Mouse (Mus musculus) MEL (cell line): ENCODE results near the gene Zfp217. TPM values are rescaled to one million over a fixed set of nuclear protein-coding genes. Genes with fewer than 3 reads are reported as not detected.

Source experiments
- DNase-seq: peaks from one replicate; pipeline ENCODE4 v3.0.0; 2011; ENCODE audit warnings: low read depth, low spot score
- H3K27ac ChIP-seq: 2 replicates; pipeline ENCODE4 v1.5.1; 2012; ENCODE audit warnings: low read depth, mild to moderate bottlenecking, control low read depth, low read length, moderate library complexity; ENCODE audit not compliant: control insufficient read depth
- H3K27me3 ChIP-seq, 2 experiments: fragments of 150-350 bp in 1 of 2; sonication (generic) in 1 of 2; 2 replicates each; pipeline ENCODE4 v1.6.1; 2012; ENCODE audit warnings: low read length in 2 of 2, mild to moderate bottlenecking in 2 of 2, improper control_type of control experiment in 1 of 2, moderate library complexity in 1 of 2; ENCODE audit not compliant: insufficient read depth in 2 of 2, control insufficient read depth in 1 of 2
- H3K36me3 ChIP-seq, 2 experiments: 2 replicates each; pipeline ENCODE4 v1.6.1; 2012 to 2014; ENCODE audit warnings: low read length in 2 of 2, improper control_type of control experiment in 1 of 2, inconsistent platforms in 1 of 2, mild to moderate bottlenecking in 1 of 2; ENCODE audit not compliant: insufficient read depth in 2 of 2, control insufficient read depth in 1 of 2
- H3K4me1 ChIP-seq, 2 experiments: fragments of 150-350 bp in 1 of 2; sonication (generic) in 1 of 2; 2 replicates each; pipeline ENCODE4 v1.6.1; 2012; ENCODE audit warnings: low read length in 2 of 2, improper control_type of control experiment in 1 of 2, mild to moderate bottlenecking in 1 of 2; ENCODE audit not compliant: insufficient read depth in 2 of 2, control insufficient read depth in 1 of 2
- H3K4me3 ChIP-seq, 2 experiments: fragments of 150-350 bp in 1 of 2; sonication (generic) in 1 of 2; 2 replicates each; pipeline ENCODE4 v1.5.1; 2012; ENCODE audit warnings: low read depth in 2 of 2, low read length in 2 of 2, mild to moderate bottlenecking in 2 of 2, moderate library complexity in 2 of 2, control low read depth in 1 of 2, improper control_type of control experiment in 1 of 2; ENCODE audit not compliant: control insufficient read depth in 1 of 2, insufficient read depth in 1 of 2
- H3K79me2 ChIP-seq: 2 replicates; pipeline ENCODE4 v1.6.1; 2012; ENCODE audit warnings: mild to moderate bottlenecking, low read length, moderate library complexity; ENCODE audit not compliant: control insufficient read depth, poor library complexity, insufficient read depth
- H3K9ac ChIP-seq: 2 replicates; pipeline ENCODE4 v1.6.1; 2012; ENCODE audit warnings: low read depth, mild to moderate bottlenecking, control low read depth, low read length, moderate library complexity; ENCODE audit not compliant: control insufficient read depth, poor library complexity, severe bottlenecking
- H3K9me3 ChIP-seq: fragments of 150-350 bp; sonication (generic); replicated peaks from 2 replicates; pipeline ENCODE4 v1.6.1; 2012; ENCODE audit warnings: mild to moderate bottlenecking, low read length, improper control_type of control experiment, moderate library complexity; ENCODE audit not compliant: insufficient read depth
- BHLHE40 ChIP-seq: IDR thresholded peaks from 2 replicates; pipeline ENCODE4 v1.6.1; 2012; ENCODE audit warnings: low read depth, mild to moderate bottlenecking, inconsistent platforms, low read length, improper control_type of control experiment, borderline replicate concordance
- CHD1 ChIP-seq: IDR thresholded peaks from 2 replicates; pipeline ENCODE4 v1.6.1; 2012; ENCODE audit warnings: low read depth, mild to moderate bottlenecking, inconsistent platforms, low read length, improper control_type of control experiment
- CHD2 ChIP-seq: IDR thresholded peaks from 2 replicates; pipeline ENCODE4 v1.6.1; 2011; ENCODE audit warnings: low read length, improper control_type of control experiment
- CTCF ChIP-seq, 3 experiments: IDR thresholded peaks in 2 of 3; conservative IDR thresholded peaks in 1 of 3; 2 replicates each; pipeline ENCODE4 v1.5.1; 2011 to 2012; ENCODE audit warnings: low read length in 3 of 3, low read depth in 2 of 3, mild to moderate bottlenecking in 2 of 3, improper control_type of control experiment in 1 of 3, inconsistent platforms in 1 of 3, mixed read lengths in 1 of 3, moderate library complexity in 1 of 3; ENCODE audit not compliant: control insufficient read depth in 1 of 3, insufficient read depth in 1 of 3, poor library complexity in 1 of 3, severe bottlenecking in 1 of 3
- ELF1 ChIP-seq: IDR thresholded peaks from 2 replicates; pipeline ENCODE4 v1.6.1; 2014; ENCODE audit warnings: low read depth, mild to moderate bottlenecking, inconsistent platforms, low read length, improper control_type of control experiment, moderate library complexity
- EP300 ChIP-seq, 2 experiments: IDR thresholded peaks; 2 replicates each; pipeline ENCODE4 v1.6.1; 2011; ENCODE audit warnings: improper control_type of control experiment in 2 of 2, low read length in 2 of 2, low read depth in 1 of 2, mild to moderate bottlenecking in 1 of 2
- HCFC1 ChIP-seq: IDR thresholded peaks from 2 replicates; pipeline ENCODE4 v1.6.1; 2012; ENCODE audit warnings: low read depth, mild to moderate bottlenecking, inconsistent platforms, low read length, improper control_type of control experiment, moderate library complexity
- KAT2A ChIP-seq: conservative IDR thresholded peaks from 2 replicates; pipeline ENCODE4 v1.6.1; 2012; ENCODE audit warnings: low read depth, low read length, improper control_type of control experiment, inconsistent platforms
- MAFK ChIP-seq: IDR thresholded peaks from 2 replicates; pipeline ENCODE4 v1.6.1; 2011; ENCODE audit warnings: low read depth, mild to moderate bottlenecking, low read length, improper control_type of control experiment, borderline replicate concordance
- MAX ChIP-seq: IDR thresholded peaks from 2 replicates; pipeline ENCODE4 v1.6.1; 2011; ENCODE audit warnings: low read length, improper control_type of control experiment
- MAZ ChIP-seq: IDR thresholded peaks from 2 replicates; pipeline ENCODE4 v1.6.1; 2012; ENCODE audit warnings: low read depth, mild to moderate bottlenecking, inconsistent platforms, low read length, improper control_type of control experiment
- MXI1 ChIP-seq: IDR thresholded peaks from 2 replicates; pipeline ENCODE4 v1.6.1; 2011; ENCODE audit warnings: mild to moderate bottlenecking, low read depth, low read length, improper control_type of control experiment
- MYB ChIP-seq: IDR thresholded peaks from 2 replicates; pipeline ENCODE4 v1.6.1; 2011; ENCODE audit warnings: mild to moderate bottlenecking, low read depth, low read length, improper control_type of control experiment
- MYC ChIP-seq: IDR thresholded peaks from 2 replicates; pipeline ENCODE4 v1.6.1; 2011; ENCODE audit warnings: low read depth, mild to moderate bottlenecking, low read length, improper control_type of control experiment, moderate library complexity
- NELFE ChIP-seq: IDR thresholded peaks from 2 replicates; pipeline ENCODE4 v1.6.1; 2011; ENCODE audit warnings: low read depth, low read length, improper control_type of control experiment
- POLR2A ChIP-seq, 2 experiments: IDR thresholded peaks; 2 replicates each; pipeline ENCODE4 v1.6.1; 2011 to 2012; ENCODE audit warnings: low read length in 2 of 2, mild to moderate bottlenecking in 2 of 2, control low read depth in 1 of 2, improper control_type of control experiment in 1 of 2, low read depth in 1 of 2, moderate library complexity in 1 of 2; ENCODE audit not compliant: control insufficient read depth in 1 of 2, insufficient read depth in 1 of 2, poor library complexity in 1 of 2
- POLR2AphosphoS2 ChIP-seq: IDR thresholded peaks from 2 replicates; pipeline ENCODE4 v1.6.1; 2011; ENCODE audit warnings: low read length, improper control_type of control experiment
- RAD21 ChIP-seq: IDR thresholded peaks from 2 replicates; pipeline ENCODE4 v1.6.1; 2011; ENCODE audit warnings: mild to moderate bottlenecking, low read depth, low read length, improper control_type of control experiment
- RCOR1 ChIP-seq: IDR thresholded peaks from 2 replicates; pipeline ENCODE4 v1.6.1; 2012; ENCODE audit warnings: low read depth, mild to moderate bottlenecking, inconsistent platforms, low read length, improper control_type of control experiment
- SIN3A ChIP-seq: IDR thresholded peaks from 2 replicates; pipeline ENCODE4 v1.6.1; 2012; ENCODE audit warnings: low read length, improper control_type of control experiment, inconsistent platforms
- TCF12 ChIP-seq: IDR thresholded peaks from 2 replicates; pipeline ENCODE4 v1.6.1; 2014; ENCODE audit warnings: low read depth, mild to moderate bottlenecking, inconsistent platforms, low read length, improper control_type of control experiment, moderate library complexity
- UBTF ChIP-seq: IDR thresholded peaks from 2 replicates; pipeline ENCODE4 v1.6.1; 2012; ENCODE audit warnings: low read depth, mild to moderate bottlenecking, inconsistent platforms, low read length, improper control_type of control experiment, moderate library complexity, borderline replicate concordance; ENCODE audit not compliant: insufficient read depth
- USF1 ChIP-seq: IDR thresholded peaks from 2 replicates; pipeline ENCODE4 v1.6.1; 2014; ENCODE audit warnings: low read depth, mild to moderate bottlenecking, inconsistent platforms, low read length, improper control_type of control experiment, moderate library complexity
- USF2 ChIP-seq, 2 experiments: IDR thresholded peaks; 2 replicates each; pipeline ENCODE4 v1.6.1; 2011 to 2012; ENCODE audit warnings: improper control_type of control experiment in 2 of 2, low read length in 2 of 2, borderline replicate concordance in 1 of 2, inconsistent platforms in 1 of 2, low read depth in 1 of 2, mild to moderate bottlenecking in 1 of 2; ENCODE audit not compliant: insufficient read depth in 1 of 2
- ZC3H11A ChIP-seq: IDR thresholded peaks from 2 replicates; pipeline ENCODE4 v1.6.1; 2012; ENCODE audit warnings: low read depth, mild to moderate bottlenecking, inconsistent platforms, low read length, improper control_type of control experiment
- ZMIZ1 ChIP-seq: IDR thresholded peaks from 2 replicates; pipeline ENCODE4 v1.6.1; 2012; ENCODE audit warnings: low read depth, mild to moderate bottlenecking, inconsistent platforms, low read length, improper control_type of control experiment, moderate library complexity
- polyA plus RNA-seq, 2 experiments: library from polyadenylated mRNA; stranded (reverse) in 1 of 2; unstranded in 1 of 2; fragments of >175 nt in 1 of 2; fragments of >200 nt in 1 of 2; gene quantifications; 2 replicates each; pipeline versions ENCODE4 v1.2.1 to v1.2.4; 2012; ENCODE audit warnings: low replicate concordance in 2 of 2, low read depth in 1 of 2; ENCODE audit not compliant: insufficient read length in 2 of 2, insufficient read depth in 1 of 2, missing spikeins in 1 of 2
- total RNA-seq: library from RNA; depleted of rRNA; stranded (reverse); fragments of 300-350 nt; gene quantifications from 2 replicates; pipeline ENCODE4 v1.2.3, GENCODE M21; 2012

Zfp217 gene
- total and polyA plus RNA-seq, 3 experiments = 21.7 to 34.9 (median 25.5) TPM

DNA sequence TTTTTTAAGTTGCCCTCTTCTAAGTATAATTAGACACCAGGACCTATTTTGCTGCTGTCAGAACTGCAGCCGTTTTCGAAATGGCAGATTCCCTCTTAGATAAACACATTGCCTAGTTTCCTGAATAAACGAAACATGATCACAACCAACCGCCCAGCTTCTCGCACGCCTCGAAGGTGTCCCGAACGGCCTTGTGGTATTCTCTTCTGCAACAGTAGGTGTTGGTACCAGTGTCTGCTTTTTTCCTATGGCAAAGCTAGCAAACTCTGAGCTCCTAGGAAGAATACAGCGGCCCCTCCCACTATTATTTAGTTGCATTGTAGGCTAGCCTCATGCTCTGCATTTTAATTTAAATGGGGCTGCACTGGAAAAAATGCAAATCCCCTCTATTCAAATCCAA, 45.3 kb upstream of the Zfp217 start (continued):
- TF ChIP-seq TCF12 (peak; percentile 77), KAT2A (no peak; the same call in 1 of the 2 replicates), RAD21 (no peak), EP300 (IDR thresholded peaks at IDR 0.05; ENCODE audit: low read depth in 1 of 2, low read length in 2 of 2) (peak; percentile 77 to 91), HCFC1 (peak; percentile 65; the same call in 1 of the 2 replicates), ELF1 (0 out of 2 replicates have a peak, but pooled peaks have one; percentile 13), RCOR1 (0 out of 2 replicates have a peak, but pooled peaks have one; percentile 65), MAX (peak; percentile 90), ZMIZ1 (no peak), SIN3A (peak; percentile 82; the same call in 1 of the 2 replicates), POLR2A (IDR thresholded peaks at IDR 0.05; ENCODE audit: control insufficient read depth in 1 of 2, insufficient read depth in 1 of 2, low read depth in 1 of 2, low read length in 2 of 2, poor library complexity in 1 of 2) (peak in 1 of 2 experiments; percentile 70; a peak in 2 of 4 replicates), MAFK (no peak), MYB (peak; percentile 92), USF1 (no peak), ZC3H11A (no peak), USF2 (IDR thresholded peaks at IDR 0.05; ENCODE audit: borderline replicate concordance in 1 of 2, insufficient read depth in 1 of 2, low read depth in 1 of 2, low read length in 2 of 2) (no peak), NELFE (peak; percentile 48), POLR2AphosphoS2 (peak; percentile 79; the same call in 1 of the 2 replicates), UBTF (no peak), MAZ (no peak)

DNA sequence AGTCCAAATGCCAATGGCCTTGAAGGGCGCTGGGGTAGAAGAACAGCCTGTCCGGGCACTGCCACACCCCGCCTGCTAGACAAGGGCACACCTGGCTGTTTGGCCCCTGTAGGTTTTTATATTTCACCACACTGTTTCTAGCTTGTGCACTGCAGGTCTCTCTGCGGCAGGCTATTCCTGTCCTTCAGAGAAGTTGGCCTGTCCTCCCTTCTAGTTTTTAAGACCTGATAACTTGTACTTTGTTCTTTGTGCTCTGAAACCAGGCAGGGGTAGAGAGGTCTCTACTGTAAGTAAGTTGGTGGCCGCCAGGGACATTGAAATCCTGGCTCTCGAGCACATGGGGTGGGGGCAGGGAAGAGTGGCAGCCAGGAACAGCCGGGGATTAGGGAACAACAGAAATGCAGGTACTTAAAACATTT, 44.8 kb upstream of the Zfp217 start:
- H3K27ac ChIP-seq = peak overlapping the region; percentile 93
- H3K79me2 ChIP-seq = no peaks in the 10 kb centered on the region
- peak overlapping the region; percentile 22 to 51 for H3K4me3 ChIP-seq
- peaks cover 0 to 14% of the 10 kb centered on the region in 2 experiments; a peak in 2 of 4 replicates for H3K36me3 ChIP-seq
- H3K9ac ChIP-seq = peak overlapping the region; percentile 67
- TF ChIP-seq ZMIZ1 = 0 out of 2 replicates have a peak, but pooled peaks have one; percentile 16
- peak; percentile 15; the same call in 1 of the 2 replicates for TF ChIP-seq CHD2
- peak; percentile 85; the same call in 1 of the 2 replicates for TF ChIP-seq MYC
- TF ChIP-seq BHLHE40 = peak; percentile 55; the same call in 1 of the 2 replicates
- peak in 1 of 3 experiments; percentile 7; a peak in 1 of 6 replicates for TF ChIP-seq CTCF (IDR thresholded peaks at IDR 0.05 in 2 of 3, conservative IDR thresholded peaks at IDR 0.05 in 1 of 3; ENCODE audit: control insufficient read depth in 1 of 3, insufficient read depth in 1 of 3, low read depth in 2 of 3, low read length in 3 of 3, poor library complexity in 1 of 3, severe bottlenecking in 1 of 3)
- TF ChIP-seq MXI1 = peak; percentile 58; the same call in 1 of the 2 replicates
- no peak for TF ChIP-seq RCOR1
- no peak for TF ChIP-seq USF1
- TF ChIP-seq CHD1 = 0 out of 2 replicates have a peak, but pooled peaks have one; percentile 37
- TF ChIP-seq, all 39 proteins: peak for 7
- H3K9me3 ChIP-seq = no peaks in the 10 kb centered on the region
- DNase-seq = peak; percentile 85
- H3K27me3 ChIP-seq = no peaks in the 10 kb centered on the region
- peaks cover 15 to 18% of the 10 kb centered on the region in 2 experiments for H3K4me1 ChIP-seq
